ENCODE assay signal across 8 mouse cellular contexts in the genomic region with DNA sequence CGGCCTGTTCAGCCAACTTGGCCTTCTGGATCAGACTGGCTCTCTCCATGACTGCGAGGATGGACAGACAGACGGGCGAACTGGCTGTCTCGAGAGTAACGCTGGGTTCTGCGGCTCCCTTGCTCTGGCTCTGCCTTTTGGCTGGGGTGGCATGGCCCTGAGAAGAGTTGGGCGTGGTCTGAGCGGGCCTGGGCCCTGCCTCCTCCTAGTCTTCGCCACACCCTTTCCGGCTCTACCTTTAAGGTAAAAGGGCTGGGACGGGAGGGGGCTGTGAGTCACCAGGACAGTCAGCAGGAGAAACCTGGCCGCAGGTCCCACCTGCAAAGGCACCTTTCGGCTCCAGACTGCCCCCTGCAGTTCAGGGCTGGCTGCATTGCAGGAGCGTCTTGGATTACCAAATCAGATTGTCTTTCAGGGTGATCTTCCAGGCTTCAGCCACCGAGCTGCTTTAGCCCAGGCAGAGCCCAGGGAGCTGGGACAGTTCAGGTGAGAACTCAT. TPM values are rescaled to one million over a fixed set of nuclear protein-coding genes. Genes with fewer than 3 reads are reported as not detected.
DNase-seq lines count a peak whose midpoint lies in the region; ATAC-seq and TF ChIP-seq lines count a peak whose summit lies in the region.

A gene (minus strand): TSS at position 448 of the 498 bp plus-strand sequence.

- H3K4me1 ChIP-seq in heart, adult 2 months (ENCODE audit: control insufficient read depth, insufficient read depth, low read length) = 0 out of 2 replicates have a peak, but pooled peaks cover 1% of the 10 kb centered on the region
- H3K4me1 ChIP-seq in heart, embryonic 14.5 days (ENCODE audit: control insufficient read depth in 2 of 2, insufficient read depth in 2 of 2, low read length in 2 of 2) = peaks cover 8 to 11% of the 10 kb centered on the region in 2 experiments; a peak in 3 of 4 replicates
- H3K4me1 ChIP-seq in kidney, postnatal 0 days (replicated peaks; ENCODE audit: insufficient read depth, low read length) = 0 out of 2 replicates have a peak, but pooled peaks cover 7% of the 10 kb centered on the region
- peaks cover 23% of the 10 kb centered on the region for H3K4me1 ChIP-seq in stomach, embryonic 15.5 days

- no peaks in the 10 kb centered on the region for H3K27me3 ChIP-seq in heart, adult 2 months (ENCODE audit: control insufficient read depth, insufficient read depth, low read length)
- H3K27me3 ChIP-seq in heart, embryonic 14.5 days (ENCODE audit: control insufficient read depth, insufficient read depth, low read length) = peaks cover 35% of the 10 kb centered on the region
- H3K27me3 ChIP-seq in kidney, postnatal 0 days (ENCODE audit: insufficient read depth, low read length) = peaks cover 6% of the 10 kb centered on the region; the same call in 1 of the 2 replicates
- peaks cover 15% of the 10 kb centered on the region for H3K27me3 ChIP-seq in stomach, embryonic 15.5 days (replicated peaks)

- no peak for TF ChIP-seq POLR2A in heart, adult 2 months (IDR thresholded peaks at IDR 0.05; ENCODE audit: insufficient read depth, low read depth, low read length)

- no peak within 1 kb of the TSS for H3K4me3 ChIP-seq in heart, adult 2 months
- H3K4me3 ChIP-seq in heart, embryonic 14.5 days (ENCODE audit: control insufficient read depth in 1 of 2, insufficient read depth in 1 of 2, low read depth in 1 of 2, low read length in 2 of 2) = peak within 1 kb of the TSS; percentile 23 to 26
- H3K4me3 ChIP-seq in kidney, postnatal 0 days (replicated peaks; ENCODE audit: low read depth, low read length) = peak within 1 kb of the TSS; percentile 30; the same call in 1 of the 2 replicates
- H3K4me3 ChIP-seq in stomach, embryonic 15.5 days (replicated peaks) = peak within 1 kb of the TSS; percentile 38

- peak within 1 kb of the TSS; percentile 60 for H3K4me2 ChIP-seq in heart, embryonic 14.5 days (ENCODE audit: low read length)
- peak within 1 kb of the TSS; percentile 52 for H3K4me2 ChIP-seq in kidney, postnatal 0 days (ENCODE audit: low read length)
- H3K4me2 ChIP-seq in stomach, embryonic 15.5 days = peak within 1 kb of the TSS; percentile 44

- 7% methylated on average over 16 of the region's 16 CpGs for WGBS in heart, adult 2 months
- 3% methylated on average over 16 of the region's 16 CpGs for WGBS in heart, embryonic 14.5 days
- 3% methylated on average over 16 of the region's 16 CpGs for WGBS in kidney, postnatal 0 days
- WGBS in stomach, embryonic 15.5 days = 3% methylated on average over 16 of the region's 16 CpGs

- no peaks in the 10 kb centered on the region for H3K9me3 ChIP-seq in heart, embryonic 14.5 days (ENCODE audit: control insufficient read depth, low read length)
- H3K9me3 ChIP-seq in kidney, postnatal 0 days (replicated peaks; ENCODE audit: low read length) = no peaks in the 10 kb centered on the region
- H3K9me3 ChIP-seq in stomach, embryonic 15.5 days = no peaks in the 10 kb centered on the region

- H3K9ac ChIP-seq in heart, adult 2 months (ENCODE audit: low read depth, low read length) = no peak within 1 kb of the TSS
- peak within 1 kb of the TSS; percentile 8; the same call in 1 of the 2 replicates for H3K9ac ChIP-seq in heart, embryonic 14.5 days (ENCODE audit: low read length)
- H3K9ac ChIP-seq in kidney, postnatal 0 days (ENCODE audit: low read depth, low read length) = 0 out of 2 replicates have a peak within 1 kb of the TSS, but pooled peaks have one; percentile 13
- 0 out of 2 replicates have a peak within 1 kb of the TSS, but pooled peaks have one; percentile 22 for H3K9ac ChIP-seq in stomach, embryonic 15.5 days

- no peak for TF ChIP-seq EP300 in heart, adult 2 months (IDR thresholded peaks at IDR 0.05; ENCODE audit: insufficient read depth, low read depth, low read length)

- no peak within 1 kb of the TSS for H3K27ac ChIP-seq in heart, adult 2 months
- H3K27ac ChIP-seq in heart, embryonic 14.5 days (replicated peaks in 1 of 2; ENCODE audit: control insufficient read depth in 1 of 2, insufficient read depth in 1 of 2, low read depth in 2 of 2, low read length in 2 of 2) = no peak within 1 kb of the TSS
- H3K27ac ChIP-seq in kidney, postnatal 0 days = no peak within 1 kb of the TSS
- H3K27ac ChIP-seq in stomach, embryonic 15.5 days = peak within 1 kb of the TSS; percentile 81

- ATAC-seq in heart, embryonic 14.5 days (ENCODE audit: insufficient number of reproducible peaks, insufficient read depth, low FRiP score, low read depth) = no peak
- peak; percentile 70 for ATAC-seq in kidney, postnatal 0 days (replicated peaks; ENCODE audit: low FRiP score, low read depth)
- peak; percentile 67 for ATAC-seq in stomach, embryonic 15.5 days (ENCODE audit: insufficient read depth, low FRiP score, low read depth)

- intact Hi-C loops in heart, adult 2 months (cut with DNase I) = no loop called here
- intact Hi-C loops in heart, postnatal 25 days (cut with DNase I) = no loop called here

- TF ChIP-seq CTCF in heart, adult 2 months (IDR thresholded peaks at IDR 0.05) = peak; percentile 71
- peak; percentile 72 for TF ChIP-seq CTCF in kidney, postnatal 0 days (IDR thresholded peaks at IDR 0.05; ENCODE audit: low read depth)

- H3K36me3 ChIP-seq in heart, adult 2 months (ENCODE audit: control insufficient read depth, insufficient read depth, low read length) = no peaks in the 10 kb centered on the region
- peaks cover 26% of the 10 kb centered on the region for H3K36me3 ChIP-seq in heart, embryonic 14.5 days (ENCODE audit: control insufficient read depth, insufficient read depth, low read length)
- H3K36me3 ChIP-seq in kidney, postnatal 0 days (ENCODE audit: insufficient read depth, low read length) = peaks cover 16% of the 10 kb centered on the region
- no peaks in the 10 kb centered on the region for H3K36me3 ChIP-seq in stomach, embryonic 15.5 days

- peak; percentile 39 to 57 for DNase-seq in heart, adult 2 months
- DNase-seq in heart, postnatal 25 days (ENCODE audit: low spot score) = no peak
- peak; percentile 51 to 71 for DNase-seq in cerebellum, postnatal 14 days
- DNase-seq in kidney, postnatal 0 days (ENCODE audit: low spot score) = peak; percentile 61
- DNase-seq in lung, postnatal 25 days (ENCODE audit: low spot score) = peak; percentile 86
- no peak for DNase-seq in right cerebral cortex, postnatal 10 days (ENCODE audit: low spot score in 2 of 2)

- no peaks in the 10 kb centered on the region for H3K79me2 ChIP-seq in heart, adult 2 months (replicated peaks; ENCODE audit: control insufficient read depth, insufficient read depth, low read length)

RNA-seq across cellular contexts. Expression of the gene that starts here (rescaled TPM):
- 1 to 10 TPM; 1.2 TPM for total RNA-seq in heart, adult 2 months (2021)
- polyA plus RNA-seq in heart, adult 2 months (2012; rRNA removed) = 1.4 and 2.0 TPM in 2 replicates
- total RNA-seq in heart, postnatal 25 days (2021) = 1 to 10 TPM; 1.5 TPM
- 0.40 and 1.4 TPM in 2 replicates for polyA plus RNA-seq in heart, embryonic 14.5 days (2014; fragmentation: Nextera tagmentation; extraction: Ambion mirVana)
- polyA plus RNA-seq in kidney, postnatal 0 days (2015; fragmentation: Nextera tagmentation; extraction: Ambion mirVana) = 20.5 and 21.3 TPM in 2 replicates
- 138 and 228 TPM in 2 replicates for polyA plus RNA-seq in stomach, embryonic 15.5 days (2015; fragmentation: Nextera tagmentation; extraction: Ambion mirVana)

Comparison
In these comparisons a context has a peak if more than half of its experiments do, and no peak if none do; other contexts are left out.
1. DNase-seq: peak in heart, adult 2 months (2 of 2), cerebellum, postnatal 14 days (2 of 2), kidney, postnatal 0 days (single experiment) and lung, postnatal 25 days (single experiment); none in heart, postnatal 25 days (single experiment) and right cerebral cortex, postnatal 10 days (0 of 2).
2. Peak in every context shown above with its lines, with median percentiles within 50 percentile points of each other: H3K4me2 ChIP-seq.